Mouse (Mus musculus): ENCODE measurements around the gene Ttc13. TPM values are rescaled to one million over a fixed set of nuclear protein-coding genes. Genes with fewer than 3 reads are reported as not detected.

Ttc13 gene
- polyA plus RNA-seq, 1 experiment = 25.6 TPM

DNA sequence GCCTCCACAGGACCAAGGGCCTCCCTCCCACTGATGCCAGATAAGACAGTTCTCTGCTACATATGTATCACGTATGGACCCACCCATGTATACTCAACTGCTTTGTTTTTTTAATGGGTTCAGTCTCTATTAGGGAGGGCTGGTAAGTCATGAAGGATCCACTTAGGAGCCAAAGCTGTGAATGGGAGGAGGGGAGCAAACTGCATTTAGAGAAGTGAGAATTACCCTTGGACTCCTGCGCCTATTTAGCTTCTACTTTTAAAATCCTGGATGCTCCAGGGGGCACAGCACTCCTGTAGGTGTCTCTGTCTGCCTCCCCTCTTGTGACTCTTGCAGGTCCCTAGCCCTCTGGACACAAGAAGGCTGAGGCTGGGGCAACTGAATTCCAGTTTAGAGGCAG lies 34.4 kb upstream of the Ttc13 start:
- H3K4me2 ChIP-seq (ENCODE audit: low read depth) = no peak overlapping the region
- H3K36me3 ChIP-seq (ENCODE audit: control insufficient read depth, insufficient read depth) = no peaks in the 10 kb centered on the region
- no peak overlapping the region for H3K4me3 ChIP-seq
- peaks cover 48% of the 10 kb centered on the region for H3K27me3 ChIP-seq (ENCODE audit: control insufficient read depth, insufficient read depth, insufficient read length)
- no peak overlapping the region for H3ac ChIP-seq (ENCODE audit: control insufficient read depth, insufficient read length)
- H3K79me2 ChIP-seq (ENCODE audit: control insufficient read depth, insufficient read depth) = no peaks in the 10 kb centered on the region
- TF ChIP-seq TCF12 (IDR thresholded peaks at IDR 0.05; ENCODE audit: insufficient read depth, poor library complexity, severe bottlenecking) (no peak), USF1 (IDR thresholded peaks at IDR 0.05; ENCODE audit: low read depth) (no peak), CEBPB (IDR thresholded peaks at IDR 0.05; ENCODE audit: insufficient read depth, poor library complexity, severe bottlenecking) (no peak)

- no peak overlapping the region for H3K4me2 ChIP-seq (ENCODE audit: low read depth)
- H3K79me2 ChIP-seq (ENCODE audit: control insufficient read depth, insufficient read depth) = no peaks in the 10 kb centered on the region
- H3ac ChIP-seq (ENCODE audit: control insufficient read depth, insufficient read length) = no peak overlapping the region
- H3K4me3 ChIP-seq = no peak overlapping the region
- TF ChIP-seq TCF12 (IDR thresholded peaks at IDR 0.05; ENCODE audit: insufficient read depth, poor library complexity, severe bottlenecking) (no peak), MAX (IDR thresholded peaks at IDR 0.05; ENCODE audit: low read depth) (no peak), E2F4 (IDR thresholded peaks at IDR 0.05; ENCODE audit: insufficient read depth) (no peak), POLR2A (IDR thresholded peaks at IDR 0.05; ENCODE audit: insufficient read length, low read depth) (no peak), REST (IDR thresholded peaks at IDR 0.05; ENCODE audit: insufficient read depth, insufficient read length) (no peak), MYOD1 (IDR thresholded peaks at IDR 0.05; ENCODE audit: control insufficient read depth in 1 of 3, insufficient read length in 2 of 3, low read depth in 2 of 3) (no peak), SRF (IDR thresholded peaks at IDR 0.05; ENCODE audit: control insufficient read depth, insufficient read length, low read depth) (no peak), POLR2AphosphoS2 (IDR thresholded peaks at IDR 0.05; ENCODE audit: insufficient read length, low read depth) (no peak), TCF3 (IDR thresholded peaks at IDR 0.05; ENCODE audit: insufficient read length, low read depth) (no peak), CEBPB (IDR thresholded peaks at IDR 0.05; ENCODE audit: insufficient read depth, poor library complexity, severe bottlenecking) (no peak), USF1 (IDR thresholded peaks at IDR 0.05; ENCODE audit: low read depth) (no peak), MYOG (IDR thresholded peaks at IDR 0.05; ENCODE audit: control insufficient read depth in 1 of 3, insufficient read depth in 1 of 3, insufficient read length in 2 of 3, low read depth in 2 of 3) (no peak)
- H3K36me3 ChIP-seq (ENCODE audit: control insufficient read depth, insufficient read depth) = no peaks in the 10 kb centered on the region
- H3K27me3 ChIP-seq (ENCODE audit: control insufficient read depth, insufficient read depth, insufficient read length) = peaks cover 48% of the 10 kb centered on the region
Observed at GRCm38 (mm10) chr8:124755481-124755880, 33.7 kb upstream of the Ttc13 start.

DNA sequence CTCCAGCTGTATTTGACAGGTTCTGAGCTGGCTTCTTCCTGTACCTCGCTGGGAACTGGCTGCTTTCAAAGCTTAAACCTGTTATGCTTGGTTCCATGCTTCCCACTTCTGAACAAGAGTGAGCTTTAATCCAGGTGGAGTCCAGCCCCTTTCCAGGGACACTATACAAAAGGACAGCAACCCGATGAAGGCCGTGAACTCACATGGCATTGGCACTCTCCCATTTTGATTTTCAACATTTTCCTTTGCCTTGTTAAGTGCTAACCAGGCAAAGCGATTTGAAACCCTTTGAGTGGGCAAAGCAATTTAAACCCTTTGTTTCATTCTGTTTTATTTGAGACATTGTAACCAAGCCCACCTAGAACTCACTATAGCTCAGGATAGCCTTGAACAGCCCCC lies 33.0 kb upstream of the Ttc13 start:
- Histone ChIP-seq H3ac (ENCODE audit: control insufficient read depth, insufficient read length) (no peak overlapping the region), H3K4me3 (no peak overlapping the region), H3K4me2 (ENCODE audit: low read depth) (no peak overlapping the region), H3K79me2 (ENCODE audit: control insufficient read depth, insufficient read depth) (no peaks in the 10 kb centered on the region), H3K36me3 (ENCODE audit: control insufficient read depth, insufficient read depth) (no peaks in the 10 kb centered on the region), H3K27me3 (ENCODE audit: control insufficient read depth, insufficient read depth, insufficient read length) (peaks cover 48% of the 10 kb centered on the region)
- TF ChIP-seq TCF3 (IDR thresholded peaks at IDR 0.05; ENCODE audit: insufficient read length, low read depth) (no peak), USF1 (IDR thresholded peaks at IDR 0.05; ENCODE audit: low read depth) (no peak), MYOG (IDR thresholded peaks at IDR 0.05; ENCODE audit: control insufficient read depth in 1 of 3, insufficient read depth in 1 of 3, insufficient read length in 2 of 3, low read depth in 2 of 3) (no peak), POLR2AphosphoS2 (IDR thresholded peaks at IDR 0.05; ENCODE audit: insufficient read length, low read depth) (no peak), E2F4 (IDR thresholded peaks at IDR 0.05; ENCODE audit: insufficient read depth) (no peak), MYOD1 (IDR thresholded peaks at IDR 0.05; ENCODE audit: control insufficient read depth in 1 of 3, insufficient read length in 2 of 3, low read depth in 2 of 3) (no peak), MAX (IDR thresholded peaks at IDR 0.05; ENCODE audit: low read depth) (no peak)

- Histone ChIP-seq H3K4me2 (ENCODE audit: low read depth) (no peak overlapping the region), H3K79me2 (ENCODE audit: control insufficient read depth, insufficient read depth) (no peaks in the 10 kb centered on the region), H3K27me3 (ENCODE audit: control insufficient read depth, insufficient read depth, insufficient read length) (peaks cover 54% of the 10 kb centered on the region), H3K4me3 (no peak overlapping the region), H3ac (ENCODE audit: control insufficient read depth, insufficient read length) (no peak overlapping the region), H3K36me3 (ENCODE audit: control insufficient read depth, insufficient read depth) (no peaks in the 10 kb centered on the region)
- TF ChIP-seq POLR2A (IDR thresholded peaks at IDR 0.05; ENCODE audit: insufficient read length, low read depth) (no peak), TCF3 (IDR thresholded peaks at IDR 0.05; ENCODE audit: insufficient read length, low read depth) (no peak), CEBPB (IDR thresholded peaks at IDR 0.05; ENCODE audit: insufficient read depth, poor library complexity, severe bottlenecking) (no peak), SRF (IDR thresholded peaks at IDR 0.05; ENCODE audit: control insufficient read depth, insufficient read length, low read depth) (no peak), MAX (IDR thresholded peaks at IDR 0.05; ENCODE audit: low read depth) (no peak), USF1 (IDR thresholded peaks at IDR 0.05; ENCODE audit: low read depth) (no peak), REST (IDR thresholded peaks at IDR 0.05; ENCODE audit: insufficient read depth, insufficient read length) (no peak), MYOD1 (IDR thresholded peaks at IDR 0.05; ENCODE audit: control insufficient read depth in 1 of 3, insufficient read length in 2 of 3, low read depth in 2 of 3) (no peak)
Observed at GRCm38 (mm10) chr8:124754101-124754791, 32.5 kb upstream of the Ttc13 start.

- TF ChIP-seq USF1 (IDR thresholded peaks at IDR 0.05; ENCODE audit: low read depth) (no peak), MYOD1 (IDR thresholded peaks at IDR 0.05; ENCODE audit: control insufficient read depth in 1 of 3, insufficient read length in 2 of 3, low read depth in 2 of 3) (no peak), POLR2AphosphoS2 (IDR thresholded peaks at IDR 0.05; ENCODE audit: insufficient read length, low read depth) (no peak), SRF (IDR thresholded peaks at IDR 0.05; ENCODE audit: control insufficient read depth, insufficient read length, low read depth) (no peak), MAX (IDR thresholded peaks at IDR 0.05; ENCODE audit: low read depth) (no peak), TCF3 (IDR thresholded peaks at IDR 0.05; ENCODE audit: insufficient read length, low read depth) (no peak), CEBPB (IDR thresholded peaks at IDR 0.05; ENCODE audit: insufficient read depth, poor library complexity, severe bottlenecking) (no peak), POLR2A (IDR thresholded peaks at IDR 0.05; ENCODE audit: insufficient read length, low read depth) (no peak), E2F4 (IDR thresholded peaks at IDR 0.05; ENCODE audit: insufficient read depth) (no peak), TCF12 (IDR thresholded peaks at IDR 0.05; ENCODE audit: insufficient read depth, poor library complexity, severe bottlenecking) (no peak), REST (IDR thresholded peaks at IDR 0.05; ENCODE audit: insufficient read depth, insufficient read length) (no peak), MYOG (IDR thresholded peaks at IDR 0.05; ENCODE audit: control insufficient read depth in 1 of 3, insufficient read depth in 1 of 3, insufficient read length in 2 of 3, low read depth in 2 of 3) (no peak)
- H3K4me2 ChIP-seq (ENCODE audit: low read depth) = no peak overlapping the region
- no peak overlapping the region for H3ac ChIP-seq (ENCODE audit: control insufficient read depth, insufficient read length)
- peaks cover 61% of the 10 kb centered on the region for H3K27me3 ChIP-seq (ENCODE audit: control insufficient read depth, insufficient read depth, insufficient read length)
- H3K36me3 ChIP-seq (ENCODE audit: control insufficient read depth, insufficient read depth) = no peaks in the 10 kb centered on the region
- H3K4me3 ChIP-seq = no peak overlapping the region
- H3K79me2 ChIP-seq (ENCODE audit: control insufficient read depth, insufficient read depth) = no peaks in the 10 kb centered on the region
Observed at GRCm38 (mm10) chr8:124752325-124752862, 30.6 kb upstream of the Ttc13 start.
